Mouse (Mus musculus) kidney, adult 2 months (tissue): ENCODE measurements at regions not wholly inside any gene's neighbourhood (a gene's known extent, or its start where the extent isn't known, plus 50 kb on each side); places are given as distances from the start of the nearest gene placed in this dataset.

Source experiments
- CTCF ChIP-seq: fragments of 200-500 bp; conservative IDR thresholded peaks from 2 replicates; pipeline ENCODE4 v1.5.1; 2011; ENCODE audit warnings: low read depth, mild to moderate bottlenecking, control low read depth, low read length, moderate library complexity, mixed read lengths; ENCODE audit not compliant: insufficient read depth, insufficient read length
- POLR2A ChIP-seq: fragments of 200-500 bp; IDR thresholded peaks from one replicate; pipeline ENCODE4 v1.6.1; 2011; ENCODE audit warnings: low read depth, low read length, control low read depth

DNA sequence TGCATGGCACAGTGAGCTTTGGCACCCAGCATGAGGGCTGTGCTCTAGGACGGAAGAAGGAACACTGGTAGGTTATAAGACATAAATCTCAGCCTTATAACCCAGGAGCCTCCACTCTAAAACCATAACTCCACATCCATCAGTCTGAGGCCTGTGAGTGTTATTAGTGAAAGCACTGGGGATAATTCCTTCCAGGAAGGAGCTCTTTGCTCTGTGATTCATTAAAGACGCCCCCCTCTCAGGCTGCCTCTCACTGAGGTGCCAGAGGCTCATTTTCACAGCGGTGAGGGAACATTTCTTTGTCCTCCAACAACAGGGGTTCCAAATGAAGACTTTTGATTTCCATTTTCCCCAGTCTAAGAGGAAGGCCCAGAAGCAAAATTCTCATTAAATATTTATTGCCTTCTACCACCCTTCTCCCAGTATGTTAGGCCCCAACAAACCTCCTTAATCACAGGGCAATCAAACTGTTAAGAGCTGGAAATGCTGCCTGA is 145.9 kb upstream of the Cdh11 start:
- TF ChIP-seq CTCF = no peak
- TF ChIP-seq POLR2A = no peak
